Mouse (Mus musculus) ES-Bruce4 (cell line): ENCODE measurements at regions not wholly inside any gene's neighbourhood (a gene's known extent, or its start where the extent isn't known, plus 50 kb on each side); places are given as distances from the start of the nearest gene placed in this dataset.

ENCODE experiments used
- H3K27ac ChIP-seq: 2 replicates; pipeline ENCODE4 v1.5.1; 2012; ENCODE audit warnings: low read length, inconsistent platforms; ENCODE audit not compliant: insufficient read depth
- H3K27me3 ChIP-seq: 2 replicates; pipeline ENCODE4 v1.6.1; 2012; ENCODE audit warnings: mild to moderate bottlenecking, low read length, inconsistent platforms; ENCODE audit not compliant: control insufficient read depth, poor library complexity, insufficient read depth, severe bottlenecking
- H3K36me3 ChIP-seq: 2 replicates; pipeline ENCODE4 v1.6.1; 2012; ENCODE audit warnings: inconsistent platforms, mild to moderate bottlenecking, low read length, moderate library complexity; ENCODE audit not compliant: control insufficient read depth, poor library complexity, insufficient read depth, severe bottlenecking
- H3K4me1 ChIP-seq: one replicate; pipeline ENCODE4 v1.8.1; 2011; ENCODE audit warnings: low read length; ENCODE audit not compliant: control insufficient read depth, insufficient read depth
- H3K4me3 ChIP-seq: 2 replicates; pipeline ENCODE4 v1.5.1; 2011; ENCODE audit warnings: low read depth, mild to moderate bottlenecking, low read length
- H3K9ac ChIP-seq: 2 replicates; pipeline ENCODE4 v1.6.1; 2012; ENCODE audit warnings: low read depth, mild to moderate bottlenecking, inconsistent platforms; ENCODE audit not compliant: poor library complexity, severe bottlenecking
- H3K9me3 ChIP-seq: replicated peaks from 2 replicates; pipeline ENCODE4 v1.6.1; 2012; ENCODE audit warnings: mild to moderate bottlenecking, low read length, inconsistent platforms; ENCODE audit not compliant: control insufficient read depth, poor library complexity, insufficient read depth, severe bottlenecking
- CTCF ChIP-seq: IDR thresholded peaks from one replicate; pipeline ENCODE4 v1.8.1; 2011; ENCODE audit warnings: low read depth, low read length
- EP300 ChIP-seq: IDR thresholded peaks from 2 replicates; pipeline ENCODE4 v1.6.1; 2011; ENCODE audit warnings: low read depth, low read length; ENCODE audit not compliant: insufficient read depth
- POLR2A ChIP-seq: IDR thresholded peaks from one replicate; pipeline ENCODE4 v1.8.1; 2011; ENCODE audit warnings: low read length; ENCODE audit not compliant: insufficient read depth

- Histone ChIP-seq H3K27me3 (no peaks in the 10 kb centered on the region), H3K27ac (no peak overlapping the region), H3K9ac (no peak overlapping the region), H3K9me3 (no peaks in the 10 kb centered on the region), H3K4me1 (peaks cover 5% of the 10 kb centered on the region), H3K36me3 (no peaks in the 10 kb centered on the region), H3K4me3 (no peak overlapping the region)
- TF ChIP-seq CTCF (no peak), EP300 (no peak), POLR2A (no peak)
These were observed 66.4 kb upstream of the Glce start for GRCm38 (mm10) chr9:62188835-62189234.

GRCm38 (mm10) chr9:62188379-62188778, 65.9 kb upstream of the Glce start:
- Histone ChIP-seq H3K9me3 (no peaks in the 10 kb centered on the region), H3K4me1 (peaks cover 5% of the 10 kb centered on the region), H3K27me3 (no peaks in the 10 kb centered on the region), H3K4me3 (no peak overlapping the region), H3K9ac (no peak overlapping the region), H3K27ac (no peak overlapping the region), H3K36me3 (no peaks in the 10 kb centered on the region)
- no peak for TF ChIP-seq POLR2A
- TF ChIP-seq CTCF, result no peak
- TF ChIP-seq EP300, result no peak

GRCm38 (mm10) chr9:62186886-62187285, 64.4 kb upstream of the Glce start:
- no peaks in the 10 kb centered on the region for H3K9me3 ChIP-seq
- no peak overlapping the region for H3K27ac ChIP-seq
- no peaks in the 10 kb centered on the region for H3K36me3 ChIP-seq
- H3K9ac ChIP-seq, result no peak overlapping the region
- H3K27me3 ChIP-seq, result no peaks in the 10 kb centered on the region
- no peak overlapping the region for H3K4me3 ChIP-seq
- no peak for TF ChIP-seq POLR2A
- TF ChIP-seq CTCF, result no peak
- TF ChIP-seq EP300, result no peak
- H3K4me1 ChIP-seq, result no peaks in the 10 kb centered on the region

GRCm38 (mm10) chr9:62185516-62186280, 63.2 kb upstream of the Glce start:
- no peak overlapping the region for H3K9ac ChIP-seq
- no peak overlapping the region for H3K4me3 ChIP-seq
- H3K27me3 ChIP-seq, result no peaks in the 10 kb centered on the region
- no peaks in the 10 kb centered on the region for H3K36me3 ChIP-seq
- no peak overlapping the region for H3K27ac ChIP-seq
- H3K4me1 ChIP-seq, result no peaks in the 10 kb centered on the region
- TF ChIP-seq POLR2A (no peak), EP300 (no peak), CTCF (no peak)
- H3K9me3 ChIP-seq, result no peaks in the 10 kb centered on the region

GRCm38 (mm10) chr9:62181182-62181830, 58.9 kb upstream of the Glce start:
- H3K27ac ChIP-seq, result no peak overlapping the region
- no peaks in the 10 kb centered on the region for H3K4me1 ChIP-seq
- H3K4me3 ChIP-seq, result no peak overlapping the region
- H3K9ac ChIP-seq, result no peak overlapping the region
- H3K27me3 ChIP-seq, result no peaks in the 10 kb centered on the region
- H3K9me3 ChIP-seq, result no peaks in the 10 kb centered on the region
- TF ChIP-seq CTCF, result no peak
- TF ChIP-seq POLR2A, result no peak
- TF ChIP-seq EP300, result no peak
- no peaks in the 10 kb centered on the region for H3K36me3 ChIP-seq

GRCm38 (mm10) chr9:62180456-62181181, 58.2 kb upstream of the Glce start:
- no peaks in the 10 kb centered on the region for H3K4me1 ChIP-seq
- no peak overlapping the region for H3K27ac ChIP-seq
- no peaks in the 10 kb centered on the region for H3K9me3 ChIP-seq
- no peak overlapping the region for H3K9ac ChIP-seq
- no peak overlapping the region for H3K4me3 ChIP-seq
- H3K27me3 ChIP-seq, result no peaks in the 10 kb centered on the region
- no peaks in the 10 kb centered on the region for H3K36me3 ChIP-seq
- TF ChIP-seq POLR2A (no peak), EP300 (no peak), CTCF (no peak)
